ENCODE assay signal across 8 mouse cellular contexts in genomic region chr1:92744528-92745241, GRCm38 (mm10).
DNase-seq lines count a peak whose midpoint lies in the region; ATAC-seq and TF ChIP-seq lines count a peak whose summit lies in the region.

No protein-coding gene starts in this region.

- DNase-seq in liver = peak; percentile 14
- peak; percentile 80 for DNase-seq in adrenal gland, postnatal 25 days
- peak; percentile 65 to 77 for DNase-seq in heart, adult 2 months
- DNase-seq in retina, postnatal 1 day = no peak
- DNase-seq in left cerebral cortex, postnatal 25 days (ENCODE audit: low spot score in 2 of 2) = no peak

- no peak for TF ChIP-seq CTCF in heart, adult 2 months (IDR thresholded peaks at IDR 0.05)

- intact Hi-C loops in heart, adult 2 months (cut with DNase I) = no loop called here
- intact Hi-C loops in left cerebral cortex, postnatal 25 days (cut with DNase I) = no loop called here

- no peak overlapping the region for H3K9ac ChIP-seq in liver, embryonic 12.5 days
- no peak overlapping the region for H3K9ac ChIP-seq in heart, adult 2 months (ENCODE audit: low read depth, low read length)

- ATAC-seq in liver, embryonic 12.5 days = no peak
- peak; percentile 74 for ATAC-seq in megakaryocyte-erythroid progenitor cell, adult 5-6 weeks (replicated peaks; ENCODE audit: low FRiP score, low TSS enrichment, poor library complexity, severe bottlenecking)
- no peak for ATAC-seq in activated CD4-positive, CD25-positive, alpha-beta regulatory T cell, adult 4 months

- H3K4me1 ChIP-seq in liver, embryonic 12.5 days = no peaks in the 10 kb centered on the region
- H3K4me1 ChIP-seq in heart, adult 2 months (ENCODE audit: control insufficient read depth, insufficient read depth, low read length) = peaks cover 3% of the 10 kb centered on the region; the same call in 1 of the 2 replicates

- H3K79me2 ChIP-seq in heart, adult 2 months (replicated peaks; ENCODE audit: control insufficient read depth, insufficient read depth, low read length) = no peaks in the 10 kb centered on the region

- no peaks in the 10 kb centered on the region for H3K9me3 ChIP-seq in liver, embryonic 12.5 days (replicated peaks)

- H3K36me3 ChIP-seq in liver, embryonic 12.5 days = no peaks in the 10 kb centered on the region
- no peaks in the 10 kb centered on the region for H3K36me3 ChIP-seq in heart, adult 2 months (ENCODE audit: control insufficient read depth, insufficient read depth, low read length)

- peak; percentile 71 for TF ChIP-seq EP300 in heart, adult 2 months (IDR thresholded peaks at IDR 0.05; ENCODE audit: insufficient read depth, low read depth, low read length)

- no peak overlapping the region for H3K4me2 ChIP-seq in liver, embryonic 12.5 days

- 46% methylated on average over 9 of the region's 9 CpGs for WGBS in liver, embryonic 12.5 days (ENCODE audit: insufficient replicate concordance)
- 25% methylated on average over 9 of the region's 9 CpGs for whole genome bisulfite sequencing in heart, adult 2 months

- TF ChIP-seq POLR2A in heart, adult 2 months (IDR thresholded peaks at IDR 0.05; ENCODE audit: insufficient read depth, low read depth, low read length) = no peak

- no peak overlapping the region for H3K27ac ChIP-seq in liver, embryonic 12.5 days
- peak overlapping the region; percentile 45; the same call in 1 of the 2 replicates for H3K27ac ChIP-seq in heart, adult 2 months

- H3K4me3 ChIP-seq in liver, embryonic 12.5 days = no peak overlapping the region
- no peak overlapping the region for H3K4me3 ChIP-seq in heart, adult 2 months

- H3K27me3 ChIP-seq in liver, embryonic 12.5 days (replicated peaks) = peaks cover 2% of the 10 kb centered on the region; the same call in 1 of the 2 replicates
- H3K27me3 ChIP-seq in heart, adult 2 months (ENCODE audit: control insufficient read depth, insufficient read depth, low read length) = no peaks in the 10 kb centered on the region

Comparison
In these comparisons a context has a peak if more than half of its experiments do, and no peak if none do; other contexts are left out.
1. DNase-seq: peak in liver (single experiment), adrenal gland, postnatal 25 days (single experiment) and heart, adult 2 months (2 of 2); none in retina, postnatal 1 day (single experiment) and left cerebral cortex, postnatal 25 days (0 of 2).